Mouse (Mus musculus): Measurements from ENCODE around the gene Arfgef2.
A peak's percentile ranks its signal among the peaks of the same experiment; 100 is the strongest.

Gene Arfgef2

GRCm38 (mm10) chr2:166857118-166857517 lies 51.7 kb downstream of the Arfgef2 start:
- peak; percentile 38 for DNase-seq (ENCODE audit: low read depth)

GRCm38 (mm10) chr2:166859214-166859613 lies 53.8 kb downstream of the Arfgef2 start:
- no peak for DNase-seq (ENCODE audit: low read depth)

- no peak for DNase-seq (ENCODE audit: low read depth)
Observed at GRCm38 (mm10) chr2:166862505-166862904, 57.1 kb downstream of the Arfgef2 start.

GRCm38 (mm10) chr2:166865476-166865875 lies 60.1 kb downstream of the Arfgef2 start:
- DNase-seq (ENCODE audit: low read depth) = no peak

- DNase-seq (ENCODE audit: low read depth) = no peak
Observed at GRCm38 (mm10) chr2:166870271-166870865, 65.0 kb downstream of the Arfgef2 start.

- no peak for DNase-seq (ENCODE audit: low read depth)
Observed at GRCm38 (mm10) chr2:166870899-166871298, 65.5 kb downstream of the Arfgef2 start.

GRCm38 (mm10) chr2:166874675-166875280 lies 69.4 kb downstream of the Arfgef2 start:
- no peak for DNase-seq (ENCODE audit: low read depth)

- no peak for DNase-seq (ENCODE audit: low read depth)
Observed at GRCm38 (mm10) chr2:166875561-166875960, 70.2 kb downstream of the Arfgef2 start.

- no peak for DNase-seq (ENCODE audit: low read depth)
Observed at GRCm38 (mm10) chr2:166876331-166876730, 70.9 kb downstream of the Arfgef2 start.

GRCm38 (mm10) chr2:166885066-166885465 lies 79.7 kb downstream of the Arfgef2 start:
- DNase-seq (ENCODE audit: low read depth) = no peak

- DNase-seq (ENCODE audit: low read depth) = no peak
Observed at GRCm38 (mm10) chr2:166885619-166886018, 80.2 kb downstream of the Arfgef2 start.

- no peak for DNase-seq (ENCODE audit: low read depth)
Observed at GRCm38 (mm10) chr2:166886231-166886630, 80.8 kb downstream of the Arfgef2 start.

- peak; percentile 25 for DNase-seq (ENCODE audit: low read depth)
Observed at GRCm38 (mm10) chr2:166887816-166888215, 82.4 kb downstream of the Arfgef2 start.

- DNase-seq (ENCODE audit: low read depth) = no peak
Observed at GRCm38 (mm10) chr2:166891366-166891880, 86.0 kb downstream of the Arfgef2 start.

- DNase-seq (ENCODE audit: low read depth) = no peak
Observed at GRCm38 (mm10) chr2:166892158-166892680, 86.8 kb downstream of the Arfgef2 start.

- no peak for DNase-seq (ENCODE audit: low read depth)
Observed at GRCm38 (mm10) chr2:166893036-166893435, 87.6 kb downstream of the Arfgef2 start.

- no peak for DNase-seq (ENCODE audit: low read depth)
Observed at GRCm38 (mm10) chr2:166896368-166896767, 91.0 kb downstream of the Arfgef2 start.

GRCm38 (mm10) chr2:166896974-166897373 lies 91.6 kb downstream of the Arfgef2 start:
- no peak for DNase-seq (ENCODE audit: low read depth)

GRCm38 (mm10) chr2:166899161-166899560 lies 93.8 kb downstream of the Arfgef2 start:
- DNase-seq (ENCODE audit: low read depth) = no peak

GRCm38 (mm10) chr2:166899746-166900145 lies 94.4 kb downstream of the Arfgef2 start:
- no peak for DNase-seq (ENCODE audit: low read depth)

GRCm38 (mm10) chr2:166900792-166901505 lies 95.6 kb downstream of the Arfgef2 start:
- DNase-seq (ENCODE audit: low read depth) = no peak

- peak; percentile 43 for DNase-seq (ENCODE audit: low read depth)
Observed at GRCm38 (mm10) chr2:166903719-166904282, 98.4 kb downstream of the Arfgef2 start.

Data from naive thymus-derived CD4-positive, alpha-beta T cell, adult 2 months (primary cell).